Mouse (Mus musculus) spleen, postnatal 10 days (tissue): ENCODE measurements around the gene Ndufa13.

Source experiments
- DNase-seq, 2 experiments: peaks; one replicate each; pipeline ENCODE4 v3.0.0; 2021 to 2022; ENCODE audit warnings: low spot score in 2 of 2

The Ndufa13 gene

DNA sequence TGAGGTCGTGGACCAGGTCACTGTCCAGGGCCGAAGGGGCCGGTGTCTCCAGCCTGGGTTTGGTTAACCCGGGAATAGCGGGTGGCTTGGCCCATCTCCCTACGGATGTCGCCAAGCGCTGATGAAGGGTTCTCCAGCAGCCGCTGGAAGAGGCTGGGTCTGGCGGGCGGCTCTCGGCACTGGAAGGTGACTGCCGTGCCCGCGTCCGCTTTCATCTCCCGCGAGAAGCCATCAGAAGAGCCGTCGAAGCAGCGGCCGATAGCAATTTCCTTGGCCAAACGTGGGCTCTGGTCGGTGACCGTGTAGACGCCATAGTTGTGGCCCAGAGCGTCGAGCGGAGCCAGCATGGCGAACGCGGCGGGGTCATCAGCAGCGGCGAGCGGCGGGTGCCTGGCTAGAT lies 21.5 kb downstream of the Ndufa13 start:
- no peak for DNase-seq

DNA sequence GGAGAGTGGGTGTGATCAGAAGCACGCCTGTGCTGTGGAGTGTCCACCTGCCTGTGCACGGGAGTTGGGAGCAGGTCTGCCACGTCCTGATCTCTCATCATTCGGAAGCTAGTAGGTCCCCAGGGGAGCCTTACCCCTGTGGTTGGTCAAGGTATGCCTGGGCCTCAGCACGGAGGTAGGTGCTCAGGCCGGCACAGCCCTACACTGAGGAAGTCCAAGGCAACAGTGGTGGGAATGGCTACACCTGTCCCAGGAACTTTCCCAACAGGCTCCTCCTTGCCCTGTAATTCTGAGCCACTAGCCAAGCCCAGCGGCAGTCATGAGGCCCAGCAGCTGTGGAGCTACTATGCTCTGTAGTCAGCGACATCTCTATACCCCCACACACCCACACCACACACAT lies 22.7 kb downstream of the Ndufa13 start:
- DNase-seq = no peak

DNA sequence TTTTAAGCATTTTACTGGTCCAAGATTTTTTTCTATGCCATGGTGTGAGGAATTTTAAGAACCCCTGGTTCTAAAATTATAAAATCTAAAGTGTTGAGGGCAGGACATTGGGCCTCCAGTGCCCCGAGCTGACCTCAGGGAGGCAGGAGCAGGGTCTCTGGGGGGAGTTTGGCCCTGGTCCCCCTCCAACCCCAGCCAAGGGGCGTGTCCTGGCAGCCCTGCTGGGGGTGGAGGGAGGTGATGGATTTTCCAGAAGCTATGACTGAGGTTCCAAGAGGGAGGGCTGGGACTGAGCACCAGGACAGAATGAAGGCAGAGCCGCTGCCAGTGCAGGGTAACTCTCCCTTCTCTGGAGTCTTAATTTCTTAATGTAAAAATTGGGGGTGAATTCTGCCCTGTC lies 24.4 kb downstream of the Ndufa13 start:
- DNase-seq = no peak

DNA sequence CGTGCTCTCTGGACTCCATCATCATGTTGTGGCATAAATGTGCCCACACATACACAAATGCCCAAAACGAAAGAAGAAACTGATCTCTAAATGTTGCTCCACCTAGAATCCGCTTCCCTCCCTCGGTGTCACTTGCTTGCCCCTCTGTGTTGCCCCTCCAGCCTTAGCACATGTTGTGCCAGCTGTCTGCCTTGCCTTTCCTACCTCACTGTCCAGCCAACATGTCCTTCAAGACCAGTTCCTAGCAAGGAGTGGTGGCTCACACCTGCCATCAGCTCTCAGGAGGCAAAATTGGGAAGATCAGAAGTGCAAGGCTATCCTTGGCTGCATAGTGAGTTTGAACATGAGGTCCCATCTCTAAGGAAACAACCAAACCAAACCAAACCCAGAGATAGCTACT lies 25.0 kb downstream of the Ndufa13 start:
- DNase-seq = no peak

DNA sequence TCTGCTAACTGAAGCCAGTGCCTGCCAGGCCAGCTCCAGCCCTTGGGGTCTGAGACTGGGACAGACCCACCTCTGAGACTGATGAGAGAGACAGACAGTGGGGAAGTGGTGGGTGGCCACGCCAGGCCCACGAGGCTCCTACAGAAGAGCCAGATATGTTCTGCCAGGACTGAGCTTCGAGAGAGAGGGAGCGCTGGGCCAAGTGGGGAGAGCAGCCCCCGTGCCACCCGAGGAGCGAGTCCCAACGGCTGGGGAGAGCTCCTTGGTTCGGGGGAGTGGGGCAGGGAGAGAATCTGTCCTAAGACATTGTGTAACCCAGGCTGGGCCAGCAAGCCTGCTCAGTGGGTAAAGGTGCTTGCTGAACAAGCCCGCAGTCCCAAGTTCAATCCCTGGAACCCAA lies 25.4 kb downstream of the Ndufa13 start:
- no peak for DNase-seq

DNA sequence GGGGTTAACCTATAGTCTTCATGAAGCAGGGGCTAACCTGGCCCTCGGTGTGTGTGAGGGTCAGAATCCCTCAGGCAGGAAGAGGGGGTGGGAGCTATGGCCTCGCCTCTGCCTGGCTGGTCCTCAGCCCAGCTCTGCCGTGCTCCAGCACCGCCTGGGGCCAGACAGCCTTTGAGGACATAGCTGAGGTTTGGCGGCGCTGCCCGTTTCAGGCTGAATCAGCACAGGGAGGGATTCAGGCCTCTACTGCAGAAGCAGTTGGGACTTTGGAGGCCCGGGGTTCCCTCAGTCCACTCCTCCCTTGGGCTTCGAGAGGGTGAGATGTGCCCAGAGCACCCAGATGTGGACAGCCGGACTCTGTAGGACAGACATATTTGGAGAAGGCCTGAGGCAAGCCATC lies 26.3 kb downstream of the Ndufa13 start:
- DNase-seq = no peak

DNA sequence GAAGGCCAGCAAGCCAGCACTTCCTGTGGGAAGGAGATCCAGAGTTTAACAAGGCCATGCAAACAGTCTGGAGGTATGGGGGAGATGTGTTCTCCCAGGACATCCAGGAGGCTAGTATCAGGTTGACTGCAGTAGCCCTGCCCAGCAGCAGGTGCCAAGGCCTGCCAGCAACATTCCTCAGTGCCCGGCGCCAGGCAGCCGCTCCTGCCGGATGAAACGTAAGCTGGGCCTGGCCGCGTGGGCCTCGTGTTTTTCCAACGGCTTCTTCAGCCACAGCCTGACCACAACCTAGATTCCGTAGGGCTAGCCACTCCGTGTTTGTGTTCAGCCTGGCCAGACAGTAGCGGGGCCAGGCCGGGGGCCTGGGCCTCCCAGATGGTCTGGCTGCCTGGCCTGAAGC lies 27.7 kb downstream of the Ndufa13 start:
- DNase-seq = no peak

DNA sequence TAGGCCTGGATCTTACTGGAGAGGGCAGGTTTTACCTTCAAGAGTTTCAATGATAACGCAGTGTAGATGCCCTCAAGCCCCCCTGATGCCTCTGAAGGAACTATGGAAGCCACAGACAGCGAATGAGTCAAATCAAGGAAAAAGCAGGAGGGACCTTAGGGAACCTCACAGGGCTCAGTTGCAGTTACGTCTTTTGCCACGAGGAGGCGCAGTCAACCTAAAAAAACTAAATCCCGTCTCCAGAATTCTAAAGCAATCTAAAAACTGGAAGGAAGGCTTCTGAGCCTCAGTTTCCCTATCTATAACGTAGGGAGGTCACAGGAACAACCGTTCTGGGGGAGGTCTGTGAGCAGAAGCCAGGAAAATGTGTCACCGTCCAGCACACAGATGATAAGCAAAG lies 28.2 kb downstream of the Ndufa13 start:
- DNase-seq = peak; percentile 62 to 76

DNA sequence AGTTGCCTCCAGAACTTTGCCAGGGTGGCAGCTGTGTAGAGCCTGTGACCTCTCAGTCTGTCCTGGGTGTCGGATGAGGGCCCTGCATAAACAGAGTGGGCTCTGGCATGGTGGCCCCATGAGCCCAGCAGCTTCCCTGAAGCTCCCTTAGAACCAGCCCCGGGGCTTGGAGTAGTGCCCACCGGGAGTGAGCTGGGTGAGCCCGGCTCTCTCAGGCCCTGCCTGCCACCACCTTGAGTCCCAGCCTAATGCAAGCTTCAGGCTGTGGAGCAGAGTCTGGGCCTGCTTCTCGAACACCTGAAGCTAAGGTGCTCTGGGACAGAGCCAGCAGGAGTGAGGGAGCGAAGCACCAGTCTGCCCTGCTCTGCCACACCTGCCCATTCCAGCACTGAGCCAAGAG lies 31.5 kb downstream of the Ndufa13 start:
- DNase-seq = no peak

DNA sequence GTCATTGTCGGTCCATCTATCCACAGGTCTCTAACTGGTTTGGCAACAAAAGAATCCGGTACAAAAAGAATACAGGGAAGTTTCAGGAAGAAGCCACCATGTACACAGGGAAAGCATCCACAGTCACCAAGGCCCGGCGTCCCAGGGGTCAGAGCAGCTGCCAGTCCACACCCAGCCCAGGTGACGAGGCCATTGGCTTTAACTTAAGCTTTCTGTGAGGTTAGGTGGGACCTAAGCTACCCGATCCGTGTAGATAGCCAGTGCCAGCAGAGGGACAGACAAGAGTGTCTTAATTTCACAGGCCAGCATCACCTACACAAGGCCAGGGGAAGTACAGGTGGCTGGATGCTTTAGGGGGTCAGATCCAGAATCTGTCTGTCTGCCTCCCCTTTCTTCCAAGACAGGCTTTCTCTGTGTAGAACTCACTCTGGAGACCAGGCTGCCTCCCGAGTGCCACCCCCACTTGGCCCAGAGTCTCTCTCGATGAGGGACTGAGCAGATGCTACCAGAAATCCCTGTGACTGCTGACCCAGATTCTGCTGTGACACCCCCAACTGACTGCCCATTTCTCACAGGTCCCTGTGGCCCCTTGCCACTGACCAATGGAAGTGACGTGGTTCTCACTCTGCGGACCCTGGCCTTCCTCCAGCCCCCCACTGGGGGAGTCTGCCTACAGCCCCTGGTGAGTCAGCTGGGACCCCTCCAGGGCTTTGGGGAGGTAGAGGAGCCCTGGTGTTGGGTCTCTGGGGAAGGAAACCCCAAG lies 32.2 kb downstream of the Ndufa13 start:
- DNase-seq = no peak

DNA sequence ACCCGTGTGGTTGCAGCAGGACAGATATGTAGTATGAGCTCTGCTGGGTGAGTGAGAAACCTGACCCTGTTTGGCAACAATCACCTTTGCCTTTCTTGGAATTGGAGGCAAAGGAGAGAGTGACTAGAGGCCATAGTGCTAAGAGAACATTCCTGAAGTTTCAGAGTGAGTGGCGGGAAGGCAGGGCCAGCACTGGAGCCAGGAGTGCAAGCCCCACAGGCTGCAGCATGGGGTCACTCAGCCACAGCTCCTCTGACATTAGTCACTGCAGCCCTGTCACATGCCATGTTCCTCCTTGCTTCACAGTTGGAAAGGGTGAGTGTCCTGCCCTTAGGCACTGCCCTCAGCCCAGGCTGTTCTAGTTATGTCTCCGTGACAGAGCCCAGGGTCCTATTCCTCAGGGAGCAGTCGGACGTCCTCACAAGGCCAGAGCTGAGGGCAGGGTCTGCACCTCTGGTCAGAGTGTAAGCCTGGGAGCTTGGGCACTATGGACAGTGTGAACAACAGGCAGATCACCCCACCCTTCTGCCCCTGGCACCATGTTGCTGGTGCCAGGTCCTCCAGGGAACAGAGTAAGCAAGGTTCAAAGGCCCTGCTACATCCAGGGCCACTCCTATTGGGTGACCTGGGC lies 34.5 kb downstream of the Ndufa13 start:
- no peak for DNase-seq

DNA sequence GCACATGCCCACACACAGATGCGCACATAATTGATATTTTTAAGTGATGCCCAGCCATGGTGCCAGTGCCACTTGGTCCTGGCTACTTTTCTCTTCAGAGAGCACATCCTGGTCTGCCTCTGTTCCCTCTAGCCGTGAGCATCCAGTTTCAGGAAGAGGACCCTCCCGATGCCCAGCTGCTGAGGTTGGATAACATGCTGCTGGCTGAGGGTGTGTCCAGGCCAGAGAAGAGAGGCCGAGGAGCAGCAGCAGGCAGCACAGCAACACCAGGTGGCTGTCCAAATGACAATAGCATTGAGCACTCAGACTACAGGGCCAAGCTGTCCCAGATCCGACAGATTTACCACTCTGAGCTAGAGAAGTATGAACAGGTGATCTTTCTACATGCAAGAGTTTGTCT lies 38.2 kb downstream of the Ndufa13 start:
- no peak for DNase-seq

DNA sequence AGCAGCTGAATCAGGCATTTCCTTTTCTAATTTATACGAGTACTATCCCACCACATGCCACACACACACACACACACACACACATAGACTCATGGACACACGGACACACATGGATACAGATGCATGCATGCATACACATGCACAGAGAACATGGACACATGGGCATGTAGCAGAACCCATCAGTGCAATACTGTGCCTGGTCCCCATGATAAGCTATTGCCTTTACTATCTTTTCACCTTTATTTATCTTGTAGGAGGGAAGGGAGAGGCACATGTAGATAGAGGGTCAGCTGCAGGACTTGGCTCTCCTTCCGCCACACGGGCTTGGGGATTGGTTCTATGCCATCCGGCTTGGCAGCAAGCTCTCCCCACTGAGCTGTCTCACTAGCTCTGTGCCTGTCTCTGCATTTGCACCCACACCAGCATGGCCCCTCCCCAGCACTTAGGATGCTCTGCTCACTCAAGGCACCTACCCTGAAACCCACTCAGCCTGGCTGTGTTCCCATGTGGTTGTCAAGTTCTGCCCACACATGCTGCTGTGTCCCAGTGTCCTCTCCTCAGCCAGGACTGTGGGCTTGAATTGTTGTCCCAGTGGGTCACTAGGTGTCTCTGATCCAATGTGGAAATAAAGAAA lies 38.9 kb downstream of the Ndufa13 start:
- no peak for DNase-seq

DNA sequence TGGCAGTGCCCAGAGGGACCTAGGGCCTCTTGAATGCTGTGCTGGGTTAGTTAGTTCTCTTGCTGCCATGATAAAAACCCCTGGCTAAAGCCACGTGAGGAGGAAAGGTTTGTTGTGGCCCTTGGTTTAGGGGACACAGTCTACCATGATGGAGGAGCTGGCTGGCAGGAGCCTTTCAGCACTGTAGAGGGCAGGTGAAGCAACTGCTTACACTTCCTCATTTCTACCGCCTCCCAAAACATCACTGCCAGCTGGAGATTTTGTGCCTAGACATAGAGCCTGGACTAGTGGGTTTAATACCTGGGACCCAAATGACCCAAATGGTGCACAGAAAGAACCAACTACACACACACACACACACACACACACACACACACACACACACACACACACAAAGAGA lies 41.1 kb downstream of the Ndufa13 start:
- DNase-seq = no peak

DNA sequence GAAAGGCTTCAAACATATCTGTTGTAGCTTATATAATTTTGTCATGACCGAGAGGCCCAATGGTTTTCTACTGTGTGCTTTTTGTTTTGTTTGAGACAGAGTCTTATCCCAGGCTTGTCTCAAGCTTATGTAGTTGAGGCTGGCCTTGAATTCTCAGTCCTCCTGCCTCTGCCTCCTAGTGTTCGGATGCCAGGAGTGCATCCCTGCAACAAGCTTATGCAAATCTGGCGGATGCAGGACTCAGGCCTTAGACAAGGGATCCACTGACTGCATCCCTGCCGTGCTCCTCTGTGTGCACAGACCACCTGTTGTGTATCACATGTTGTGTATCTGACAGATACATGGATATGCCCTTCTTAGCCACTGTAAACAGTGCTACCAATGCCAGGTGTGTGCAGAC lies 41.6 kb downstream of the Ndufa13 start:
- DNase-seq = no peak

DNA sequence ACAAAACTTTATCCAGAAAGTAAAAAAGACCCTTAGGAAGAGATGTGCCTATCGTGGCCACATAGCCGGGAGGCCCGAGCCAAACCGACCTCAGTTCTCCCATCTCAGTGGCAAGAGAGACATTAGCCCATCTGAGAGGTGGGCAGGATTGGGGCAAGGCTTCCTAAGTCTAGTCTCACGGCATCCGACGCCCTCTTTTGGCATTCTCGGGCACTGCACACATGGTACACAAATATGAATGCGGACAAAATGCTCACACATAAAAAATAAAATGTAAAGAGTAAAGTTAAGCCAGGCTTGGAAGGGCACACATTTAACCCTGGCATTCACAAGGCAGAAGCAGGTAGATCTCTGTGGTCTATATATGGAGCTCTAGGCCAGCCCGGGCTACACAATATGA lies 48.5 kb downstream of the Ndufa13 start:
- DNase-seq = no peak

DNA sequence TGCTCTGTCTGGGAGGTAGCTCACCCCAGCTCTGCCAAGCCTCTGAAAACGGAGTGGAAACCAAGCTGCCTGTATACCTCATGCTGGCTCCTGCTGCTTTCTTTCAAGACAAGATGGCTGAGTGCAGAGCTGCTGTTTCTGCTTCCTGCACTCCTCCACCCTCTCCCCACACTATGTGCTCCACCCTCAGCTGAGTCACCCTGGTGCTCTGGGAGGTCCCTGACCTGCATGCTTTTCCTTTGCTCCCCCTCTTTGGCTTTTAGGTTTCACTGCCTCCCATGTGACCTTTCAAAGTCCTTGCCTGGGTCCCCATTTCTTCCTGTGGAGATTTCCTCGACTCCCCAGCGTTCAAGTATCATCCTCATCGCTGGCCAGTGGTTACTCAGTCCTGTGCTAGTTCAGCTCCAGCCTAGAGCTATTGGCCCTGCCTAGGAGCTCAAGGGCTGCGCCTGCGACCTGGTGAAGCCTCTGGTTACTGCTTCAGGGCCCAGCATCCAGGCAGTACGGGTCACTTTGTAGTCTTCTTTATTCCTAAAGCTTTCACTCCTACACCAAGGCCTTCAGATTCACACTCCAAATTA lies 51.3 kb downstream of the Ndufa13 start:
- no peak for DNase-seq

DNA sequence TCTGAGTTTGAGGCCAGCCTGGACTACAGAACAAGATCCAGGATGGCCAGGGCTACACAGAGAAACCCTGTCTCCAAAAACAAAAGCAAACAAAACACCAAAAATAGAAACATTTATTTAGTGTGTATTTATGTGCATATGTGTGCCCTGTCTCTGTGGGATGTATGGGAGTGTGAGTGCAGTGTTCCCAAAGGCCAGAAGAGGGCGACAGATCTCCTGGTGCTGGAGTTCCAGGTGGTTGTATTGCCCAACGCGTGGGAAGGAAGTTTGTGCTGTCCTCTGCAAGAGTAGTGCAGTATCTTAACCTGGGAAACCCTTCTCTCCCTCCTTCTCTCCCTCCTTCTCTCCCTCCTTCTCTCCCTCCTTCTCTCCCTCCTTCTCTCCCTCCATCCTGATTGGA lies 52.5 kb downstream of the Ndufa13 start:
- DNase-seq = peak in 1 of 2 experiments; percentile 36

DNA sequence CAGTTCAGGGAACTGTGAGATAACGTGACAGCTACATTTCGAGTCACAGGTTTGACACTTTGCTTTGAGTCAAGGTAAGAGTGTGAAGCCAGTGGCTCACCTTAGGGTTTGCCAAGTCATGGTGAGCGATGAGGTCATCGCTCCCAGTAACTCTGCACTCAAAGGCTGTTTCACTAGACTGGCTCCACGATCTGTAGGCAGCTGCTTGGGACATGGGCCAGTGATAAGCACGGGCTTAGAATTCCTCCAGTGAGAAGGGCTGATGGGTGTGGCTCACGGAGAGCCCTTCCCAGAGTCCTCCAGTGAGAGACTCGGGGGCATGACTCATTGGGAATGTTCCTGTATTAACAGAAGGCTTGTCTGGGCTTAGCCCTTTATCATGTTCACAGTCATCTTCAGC lies 53.4 kb downstream of the Ndufa13 start:
- DNase-seq = no peak

DNA sequence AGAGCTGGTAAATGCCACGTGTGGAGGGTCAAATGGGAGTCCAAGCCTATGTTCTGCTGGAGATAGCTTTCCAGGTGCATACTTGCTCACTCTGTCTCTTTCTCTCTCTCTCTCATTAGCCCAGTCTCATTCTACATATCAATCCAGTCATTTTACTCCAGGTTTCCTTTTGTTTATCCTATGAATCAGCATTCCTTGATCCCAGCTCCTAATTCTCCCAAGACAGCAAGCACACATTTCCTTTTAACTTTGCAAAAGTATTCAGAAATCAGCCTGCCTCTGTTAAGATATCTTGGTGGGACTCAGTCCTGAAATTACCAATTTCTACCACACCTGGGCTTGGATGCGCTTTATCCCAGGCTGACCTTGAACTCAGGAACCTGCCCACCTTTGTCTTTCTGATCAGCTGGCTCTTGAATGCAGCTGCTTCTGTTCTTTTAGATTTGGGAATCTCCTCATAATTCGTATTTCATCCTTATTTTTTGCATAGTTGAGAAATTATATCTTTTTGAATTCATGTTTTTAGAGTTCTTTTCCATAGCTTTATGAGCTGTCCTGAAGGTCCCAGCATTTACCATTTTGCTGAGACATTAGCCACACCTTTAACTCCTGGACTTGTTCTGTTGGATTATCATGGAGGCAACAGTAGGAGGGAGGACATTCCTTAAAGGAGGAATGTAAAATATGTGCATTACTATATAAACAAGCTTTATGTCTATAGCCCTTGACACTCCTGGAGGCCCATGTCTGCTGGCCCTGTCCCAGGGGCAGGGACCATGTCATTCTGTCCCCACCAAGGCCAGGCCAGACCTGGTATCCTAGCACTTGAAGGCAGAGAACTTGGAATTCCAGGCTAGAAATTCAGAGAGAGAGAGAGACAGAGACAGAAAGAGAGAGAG lies 54.9 kb downstream of the Ndufa13 start:
- no peak for DNase-seq
